Mouse (Mus musculus) liver, adult 2 months (tissue): ENCODE results near the gene Sars2.
"Not testable (repeated sequence)": the region's sequence is repeated elsewhere in the genome, so short reads cannot be mapped to it uniquely, and the experiment has no call there.

Experiments used
- CTCF ChIP-seq: fragments of 200-500 bp; IDR thresholded peaks from 2 replicates; pipeline ENCODE4 v1.5.1; 2011; ENCODE audit warnings: low read depth, low read length, control low read depth
- POLR2A ChIP-seq: fragments of 200-500 bp; IDR thresholded peaks from 2 replicates; pipeline ENCODE4 v1.6.1; 2011; ENCODE audit warnings: low read length, control low read depth; ENCODE audit not compliant: insufficient read depth; ENCODE audit errors: extremely low read depth

- not testable (repeated sequence) for TF ChIP-seq CTCF, POLR2A
Observed at GRCm38 (mm10) chr7:28701306-28701705, 40.5 kb upstream of the Sars2 start.
